Mouse (Mus musculus) neural tube, embryonic 15.5 days (tissue): Measurements from ENCODE around the gene Idnk. TPM values are rescaled to one million over a fixed set of nuclear protein-coding genes. Genes with fewer than 3 reads are reported as not detected.
A peak's percentile ranks its signal among the peaks of the same experiment; 100 is the strongest.

Source experiments
- ATAC-seq: fragments of 200-750 bp; cut with Nextera tagmentation; 2 replicates; pipeline ENCODE4 v1.8.0; 2017; ENCODE audit warnings: mild to moderate bottlenecking, moderate TSS enrichment, moderate library complexity; ENCODE audit not compliant: low FRiP score
- H3K27ac ChIP-seq: fragments of 300-500 bp; sonication (generic); replicated peaks from 2 replicates; pipeline ENCODE4 v1.5.1; 2015; ENCODE audit warnings: mild to moderate bottlenecking, inconsistent platforms
- H3K27me3 ChIP-seq: fragments of 300-500 bp; sonication (generic); replicated peaks from 2 replicates; pipeline ENCODE4 v1.6.1; 2015; ENCODE audit warnings: inconsistent platforms
- H3K36me3 ChIP-seq: fragments of 300-500 bp; sonication (generic); 2 replicates; pipeline ENCODE4 v1.6.1; 2015; ENCODE audit warnings: inconsistent platforms
- H3K4me1 ChIP-seq: fragments of 300-500 bp; sonication (generic); 2 replicates; pipeline ENCODE4 v1.6.1; 2015; ENCODE audit warnings: inconsistent platforms
- H3K4me2 ChIP-seq: fragments of 300-500 bp; sonication (generic); 2 replicates; pipeline ENCODE4 v1.6.1; 2015; ENCODE audit warnings: inconsistent platforms, mild to moderate bottlenecking, moderate library complexity
- H3K4me3 ChIP-seq: fragments of 300-500 bp; sonication (generic); replicated peaks from 2 replicates; pipeline ENCODE4 v1.5.1; 2015; ENCODE audit warnings: mild to moderate bottlenecking, inconsistent platforms
- H3K9ac ChIP-seq: fragments of 300-500 bp; sonication (generic); replicated peaks from 2 replicates; pipeline ENCODE4 v1.6.1; 2015; ENCODE audit warnings: mild to moderate bottlenecking, inconsistent platforms
- H3K9me3 ChIP-seq: fragments of 300-500 bp; sonication (generic); replicated peaks from 2 replicates; pipeline ENCODE4 v1.6.1; 2016; ENCODE audit warnings: inconsistent platforms
- WGBS: fragments of 180-500 bp; shearing (Covaris S2); methylation state at CpG from one replicate; pipeline ENCODE4 v1.1.7; 2015; ENCODE audit warnings: mixed read lengths; 5-methylcytosine and 5-hydroxymethylcytosine counted together
- polyA plus RNA-seq: library from polyadenylated mRNA; unstranded; fragments of >200 nt; fragmentation: Nextera tagmentation; extraction: Ambion mirVana; gene quantifications from 2 replicates; pipeline ENCODE4 v1.2.1, GENCODE M21; 2015

The Idnk gene
- polyA plus RNA-seq, 1 experiment from 2014 or later = 64.6 TPM

DNA sequence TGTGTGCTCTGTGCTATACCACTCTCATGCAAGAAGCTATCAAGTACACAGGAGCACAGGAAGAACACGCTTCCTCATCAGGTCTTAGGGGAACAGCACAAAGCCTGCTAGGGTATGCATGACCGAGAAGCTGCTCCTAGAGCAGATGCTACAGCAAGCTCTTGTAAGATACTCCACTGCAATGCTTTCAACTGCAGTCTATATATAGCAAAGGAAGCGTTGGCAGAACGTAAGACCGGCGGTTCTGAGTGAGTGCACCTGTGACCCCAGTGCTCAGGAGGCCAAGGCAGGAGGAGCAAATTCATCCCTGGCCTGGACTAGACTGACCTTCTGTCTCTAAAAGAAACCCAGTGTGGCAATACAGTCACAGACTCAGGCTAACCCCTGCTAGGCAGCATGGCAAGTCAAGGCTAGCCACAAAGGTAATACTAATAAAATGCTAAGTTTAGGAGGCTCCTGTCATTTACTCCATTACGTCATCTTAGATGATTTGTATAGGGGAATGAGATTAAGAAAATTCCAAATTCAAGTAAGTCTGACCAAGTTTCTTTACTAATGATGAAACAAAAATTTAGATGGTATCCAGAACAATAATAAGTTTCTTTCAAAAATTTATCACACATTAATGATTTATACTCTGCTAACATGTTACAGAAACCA, 40.7 kb downstream of the Idnk start:
- Histone ChIP-seq H3K4me2 (no peak overlapping the region), H3K9ac (no peak overlapping the region)
- 91% methylated on average over 7 of the region's 7 CpGs for WGBS

DNA sequence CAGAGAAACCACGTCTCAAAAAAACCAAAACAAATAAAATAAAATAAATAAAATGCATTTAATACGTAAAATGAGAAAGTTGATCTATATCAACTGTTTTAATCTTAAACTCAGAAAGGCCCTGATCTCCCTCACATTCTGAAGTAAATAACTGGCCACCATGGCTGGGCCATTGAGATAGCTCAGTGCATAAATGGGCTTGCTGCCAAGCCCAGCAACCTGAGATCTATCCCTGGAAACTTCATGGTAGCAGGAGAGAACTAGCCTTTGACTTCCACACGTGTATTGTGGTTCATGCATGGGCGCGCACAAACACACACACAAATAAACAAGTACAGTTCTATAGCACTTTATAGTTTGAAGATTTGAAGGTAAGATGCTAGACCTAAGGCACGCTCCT, 43.9 kb downstream of the Idnk start:
- Histone ChIP-seq H3K36me3 (peaks cover 6% of the 10 kb centered on the region), H3K27ac (no peak overlapping the region), H3K4me3 (no peak overlapping the region), H3K4me1 (peaks cover 16% of the 10 kb centered on the region; the same call in 1 of the 2 replicates), H3K9ac (no peak overlapping the region), H3K9me3 (no peaks in the 10 kb centered on the region), H3K4me2 (no peak overlapping the region), H3K27me3 (no peaks in the 10 kb centered on the region)
- 89% methylated on average over 6 of the region's 6 CpGs for WGBS
- ATAC-seq = no peak

More for the DNA sequence above, 40.7 kb downstream of the Idnk start:
- H3K4me3 ChIP-seq = no peak overlapping the region
- peaks cover 4% of the 10 kb centered on the region; the same call in 1 of the 2 replicates for H3K4me1 ChIP-seq
- no peak overlapping the region for H3K27ac ChIP-seq
- no peaks in the 10 kb centered on the region for H3K9me3 ChIP-seq
- no peak for ATAC-seq
- peaks cover 19% of the 10 kb centered on the region for H3K36me3 ChIP-seq
- H3K27me3 ChIP-seq = no peaks in the 10 kb centered on the region

DNA sequence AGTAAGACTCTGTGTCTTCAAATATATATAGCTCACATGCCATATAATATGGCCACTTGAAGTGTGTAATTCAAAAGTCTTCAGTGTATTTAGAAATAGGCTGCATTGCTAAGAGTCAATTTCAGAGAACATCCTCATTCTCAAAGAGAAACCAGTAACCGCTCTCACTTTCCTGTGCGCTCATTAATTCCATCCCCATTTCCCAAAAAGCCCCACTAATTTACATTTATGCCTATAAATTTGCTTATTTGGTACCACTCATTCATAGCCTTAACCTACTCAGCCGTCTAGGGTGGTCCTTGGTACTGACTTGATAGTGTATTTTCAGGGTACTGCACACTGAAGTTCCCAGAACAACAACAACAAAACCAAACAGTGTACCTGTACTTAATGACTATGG, 44.5 kb downstream of the Idnk start:
- WGBS = 84% methylated on average over 3 of the region's 3 CpGs
- Histone ChIP-seq H3K27ac (no peak overlapping the region), H3K4me1 (peaks cover 16% of the 10 kb centered on the region; the same call in 1 of the 2 replicates), H3K4me2 (no peak overlapping the region), H3K4me3 (no peak overlapping the region), H3K9ac (no peak overlapping the region), H3K9me3 (no peaks in the 10 kb centered on the region), H3K36me3 (peaks cover 5% of the 10 kb centered on the region; the same call in 1 of the 2 replicates), H3K27me3 (no peaks in the 10 kb centered on the region)
- no peak for ATAC-seq

DNA sequence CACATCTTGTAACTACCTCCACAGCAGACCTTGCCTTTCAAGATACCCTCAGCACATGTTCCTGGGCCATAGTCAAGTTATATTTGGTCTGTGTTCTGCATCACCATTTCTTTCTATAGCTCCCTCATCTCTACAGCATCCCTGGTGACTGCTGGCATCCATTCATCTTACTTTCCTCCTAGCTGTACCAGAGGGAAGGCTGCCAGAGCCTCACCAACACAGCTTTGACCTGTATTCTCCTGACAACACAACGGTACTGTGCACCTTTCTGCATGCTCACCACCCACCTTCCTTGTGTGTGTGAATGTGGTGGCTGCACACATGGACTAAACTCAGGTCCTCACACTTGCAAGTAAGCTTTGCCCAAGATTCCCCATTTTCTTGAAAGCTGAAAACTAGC, 45.5 kb downstream of the Idnk start:
- Histone ChIP-seq H3K36me3 (no peaks in the 10 kb centered on the region), H3K4me1 (peaks cover 16% of the 10 kb centered on the region; the same call in 1 of the 2 replicates), H3K9ac (no peak overlapping the region), H3K4me3 (no peak overlapping the region), H3K4me2 (no peak overlapping the region), H3K27me3 (no peaks in the 10 kb centered on the region), H3K27ac (no peak overlapping the region), H3K9me3 (no peaks in the 10 kb centered on the region)
- no peak for ATAC-seq
- 88% methylated on average over 1 of the region's 1 CpGs for WGBS

DNA sequence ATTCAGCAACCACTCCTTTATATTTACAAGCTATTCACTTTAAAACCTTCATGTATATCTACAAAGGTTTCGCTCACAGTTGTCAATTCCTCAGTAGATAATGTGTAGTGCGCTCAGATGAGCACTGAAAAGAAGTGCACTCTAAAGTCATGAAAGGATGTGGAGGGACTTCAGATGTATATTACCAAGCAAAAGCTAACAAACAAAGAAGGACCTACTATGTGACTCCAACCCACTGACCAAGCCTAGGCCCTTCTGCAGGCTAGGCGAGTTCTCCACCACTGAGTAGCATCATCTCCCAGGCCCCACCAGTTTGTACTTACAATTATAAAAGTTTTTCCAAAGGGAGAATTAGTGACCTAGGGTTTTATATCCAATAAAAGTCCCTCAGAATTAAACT, 46.8 kb downstream of the Idnk start:
- no peaks in the 10 kb centered on the region for H3K36me3 ChIP-seq
- H3K4me1 ChIP-seq = peaks cover 16% of the 10 kb centered on the region; the same call in 1 of the 2 replicates
- ATAC-seq = no peak
- H3K9me3 ChIP-seq = no peaks in the 10 kb centered on the region
- no peaks in the 10 kb centered on the region for H3K27me3 ChIP-seq
- 93% methylated on average over 3 of the region's 3 CpGs for WGBS
- H3K4me3 ChIP-seq = no peak overlapping the region
- no peak overlapping the region for H3K27ac ChIP-seq
- no peak overlapping the region for H3K4me2 ChIP-seq
- H3K9ac ChIP-seq = no peak overlapping the region

DNA sequence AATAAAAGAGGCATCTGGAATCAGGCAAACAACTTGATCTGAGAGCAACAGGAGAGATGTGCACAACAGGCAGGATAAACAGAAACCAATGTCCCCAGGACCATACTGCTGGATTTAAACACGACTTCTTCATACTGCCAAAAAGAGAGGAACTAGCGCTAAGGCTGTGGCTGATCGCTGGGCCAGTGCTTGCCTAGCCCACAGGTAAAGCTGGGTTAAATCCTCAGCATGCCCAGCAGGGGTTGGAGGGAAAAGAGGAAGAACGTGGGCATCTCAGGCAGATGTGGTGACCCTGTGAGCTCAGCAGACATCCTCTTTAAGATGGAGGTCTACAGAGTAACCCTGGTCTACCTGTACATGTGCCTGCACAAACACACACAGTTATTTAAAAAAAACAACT, 47.5 kb downstream of the Idnk start:
- Histone ChIP-seq H3K4me3 (no peak overlapping the region), H3K4me1 (peaks cover 18% of the 10 kb centered on the region), H3K27me3 (no peaks in the 10 kb centered on the region), H3K36me3 (no peaks in the 10 kb centered on the region), H3K4me2 (no peak overlapping the region), H3K9me3 (no peaks in the 10 kb centered on the region), H3K27ac (no peak overlapping the region), H3K9ac (no peak overlapping the region)
- ATAC-seq = no peak
- WGBS = 79% methylated on average over 4 of the region's 4 CpGs

DNA sequence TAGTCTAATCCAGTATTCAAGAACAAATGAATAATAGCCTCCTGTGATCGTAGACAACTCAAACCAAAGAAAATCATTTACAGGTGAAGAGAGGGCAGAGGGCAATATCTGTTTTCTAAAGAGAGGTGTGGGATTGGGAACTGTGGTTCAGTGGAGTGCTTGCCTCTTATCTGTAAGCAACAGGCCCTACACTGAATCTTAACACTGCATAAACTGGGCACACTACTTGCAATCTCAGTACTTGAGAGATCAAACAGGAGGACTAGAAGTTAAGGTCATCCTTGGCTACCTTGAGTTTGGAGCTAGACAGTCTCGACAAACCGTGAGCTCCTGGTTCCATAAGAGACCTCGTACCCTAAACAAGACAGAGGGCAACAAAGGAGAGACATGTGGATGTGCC, 48.6 kb downstream of the Idnk start:
- Histone ChIP-seq H3K9me3 (no peaks in the 10 kb centered on the region), H3K27ac (no peak overlapping the region), H3K4me1 (peaks cover 23% of the 10 kb centered on the region), H3K4me2 (no peak overlapping the region), H3K36me3 (no peaks in the 10 kb centered on the region), H3K4me3 (no peak overlapping the region), H3K9ac (no peak overlapping the region), H3K27me3 (no peaks in the 10 kb centered on the region)
- ATAC-seq = no peak
- 94% methylated on average over 4 of the region's 4 CpGs for WGBS

DNA sequence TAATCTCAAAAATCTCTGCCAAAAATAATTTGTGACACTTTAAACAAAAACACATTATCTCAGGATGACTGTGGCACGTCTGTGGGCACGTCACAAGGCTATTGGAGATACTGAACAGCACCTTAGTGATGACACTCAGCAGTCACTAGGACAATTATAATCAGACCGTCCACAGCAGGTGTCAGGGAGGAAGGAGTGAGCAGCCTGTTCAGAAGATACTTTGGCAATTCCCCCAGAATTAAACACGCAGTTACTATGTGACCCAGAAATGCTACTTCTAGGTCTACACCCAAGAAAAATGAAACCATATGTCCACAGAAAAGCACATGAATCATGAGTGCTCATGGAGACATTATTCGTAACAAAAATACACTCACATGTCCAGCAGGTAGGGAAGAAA, 53.0 kb downstream of the Idnk start:
- no peaks in the 10 kb centered on the region for H3K27me3 ChIP-seq
- H3K4me1 ChIP-seq = peaks cover 34% of the 10 kb centered on the region
- H3K4me3 ChIP-seq = no peak overlapping the region
- no peaks in the 10 kb centered on the region for H3K36me3 ChIP-seq
- H3K9me3 ChIP-seq = no peaks in the 10 kb centered on the region
- 81% methylated on average over 5 of the region's 5 CpGs for WGBS
- no peak overlapping the region for H3K9ac ChIP-seq
- H3K4me2 ChIP-seq = no peak overlapping the region
- no peak for ATAC-seq
- no peak overlapping the region for H3K27ac ChIP-seq

DNA sequence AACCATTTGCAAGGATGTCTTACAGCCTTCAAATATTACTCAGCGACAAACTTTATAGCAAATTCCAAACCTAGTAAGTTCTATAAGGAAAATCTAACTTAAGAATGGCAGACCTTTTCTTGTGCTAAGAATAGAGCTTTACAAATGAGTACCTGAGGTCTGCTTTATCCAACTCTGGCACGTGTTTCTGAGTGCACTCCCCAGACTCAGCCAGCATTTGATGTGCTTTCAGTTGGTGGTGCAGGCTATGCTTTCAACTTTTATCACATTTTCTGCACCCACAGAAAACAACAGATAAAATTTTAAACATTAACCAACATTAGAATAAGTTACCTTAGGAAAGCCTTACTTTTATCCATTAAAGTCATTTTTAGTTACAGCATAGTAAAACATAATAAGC, 55.1 kb downstream of the Idnk start:
- ATAC-seq = no peak
- no peak overlapping the region for H3K4me3 ChIP-seq
- 74% methylated on average over 2 of the region's 2 CpGs for WGBS
- H3K9ac ChIP-seq = no peak overlapping the region
- peaks cover 41% of the 10 kb centered on the region for H3K4me1 ChIP-seq
- H3K4me2 ChIP-seq = no peak overlapping the region
- no peak overlapping the region for H3K27ac ChIP-seq
- H3K36me3 ChIP-seq = no peaks in the 10 kb centered on the region
- no peaks in the 10 kb centered on the region for H3K9me3 ChIP-seq
- H3K27me3 ChIP-seq = no peaks in the 10 kb centered on the region

DNA sequence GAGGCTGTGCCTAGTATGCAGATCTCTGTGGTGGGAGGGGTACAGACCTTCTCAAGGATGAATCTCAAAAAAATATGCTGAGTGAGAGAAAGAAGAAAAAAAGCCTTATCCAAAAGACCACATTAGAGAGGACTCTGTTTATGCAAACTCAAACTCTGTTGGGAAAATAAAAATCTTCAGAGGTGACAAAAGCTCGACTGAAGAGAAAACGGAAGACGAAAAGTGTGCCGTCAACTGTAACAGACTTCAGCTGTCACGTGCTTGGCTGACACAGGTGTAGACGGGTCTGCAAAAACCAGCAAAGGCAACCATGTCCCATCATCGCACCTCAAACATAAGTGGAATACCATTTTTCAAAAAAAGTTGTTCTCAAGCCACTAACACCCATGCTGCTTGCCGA, 56.4 kb downstream of the Idnk start:
- H3K9ac ChIP-seq = peak overlapping the region; percentile 89; the same call in 1 of the 2 replicates
- no peak overlapping the region for H3K27ac ChIP-seq
- no peaks in the 10 kb centered on the region for H3K27me3 ChIP-seq
- H3K9me3 ChIP-seq = no peaks in the 10 kb centered on the region
- ATAC-seq = no peak
- H3K4me1 ChIP-seq = peaks cover 41% of the 10 kb centered on the region
- no peaks in the 10 kb centered on the region for H3K36me3 ChIP-seq
- H3K4me2 ChIP-seq = peak overlapping the region; percentile 82
- 64% methylated on average over 8 of the region's 8 CpGs for WGBS
- peak overlapping the region; percentile 100 for H3K4me3 ChIP-seq
